Mouse (Mus musculus) gastrocnemius, postnatal 36 days (tissue): ENCODE results near the gene Serf1. TPM values are rescaled to one million over a fixed set of nuclear protein-coding genes. Genes with fewer than 3 reads are reported as not detected.
"Not testable (repeated sequence)": the region's sequence is repeated elsewhere in the genome, so short reads cannot be mapped to it uniquely, and the experiment has no call there.

ENCODE experiments used
- DNase-seq, 2 experiments: peaks; one replicate each; pipeline ENCODE4 v3.0.0; 2022
- intact Hi-C: fragments of 180-260 bp; cut with DNase I; formaldehyde crosslinking; loops from one replicate; pipeline ENCODE4 v1.15.1; 2025
- long read RNA-seq, 2 experiments: library from polyadenylated mRNA; stranded (forward); transcript quantifications; one replicate each; pipeline ENCODE4 v2.0.0; 2021
- total RNA-seq, 2 experiments: library from RNA; stranded (reverse); gene quantifications; 2 replicates each; pipeline ENCODE4 v1.2.3; 2021

The Serf1 gene
- total RNA-seq = 1 to 10 TPM; 6.6 to 7.9 TPM
- long read RNA-seq, experiment 1, transcript Serf1-201 (3 exons, 601 nt) = major isoform, 39 of 40 reads
- long read RNA-seq, experiment 1, partial matches to known transcripts = 1 of 40 reads
- long read RNA-seq, experiment 1, other reads (novel, unspliced or antisense) = 0 of 40 reads
- long read RNA-seq, experiment 2, transcript Serf1-201 (3 exons, 601 nt) = major isoform, 38 of 39 reads
- long read RNA-seq, experiment 2, partial matches to known transcripts = 1 of 39 reads
- long read RNA-seq, experiment 2, other reads (novel, unspliced or antisense) = 0 of 39 reads

DNA sequence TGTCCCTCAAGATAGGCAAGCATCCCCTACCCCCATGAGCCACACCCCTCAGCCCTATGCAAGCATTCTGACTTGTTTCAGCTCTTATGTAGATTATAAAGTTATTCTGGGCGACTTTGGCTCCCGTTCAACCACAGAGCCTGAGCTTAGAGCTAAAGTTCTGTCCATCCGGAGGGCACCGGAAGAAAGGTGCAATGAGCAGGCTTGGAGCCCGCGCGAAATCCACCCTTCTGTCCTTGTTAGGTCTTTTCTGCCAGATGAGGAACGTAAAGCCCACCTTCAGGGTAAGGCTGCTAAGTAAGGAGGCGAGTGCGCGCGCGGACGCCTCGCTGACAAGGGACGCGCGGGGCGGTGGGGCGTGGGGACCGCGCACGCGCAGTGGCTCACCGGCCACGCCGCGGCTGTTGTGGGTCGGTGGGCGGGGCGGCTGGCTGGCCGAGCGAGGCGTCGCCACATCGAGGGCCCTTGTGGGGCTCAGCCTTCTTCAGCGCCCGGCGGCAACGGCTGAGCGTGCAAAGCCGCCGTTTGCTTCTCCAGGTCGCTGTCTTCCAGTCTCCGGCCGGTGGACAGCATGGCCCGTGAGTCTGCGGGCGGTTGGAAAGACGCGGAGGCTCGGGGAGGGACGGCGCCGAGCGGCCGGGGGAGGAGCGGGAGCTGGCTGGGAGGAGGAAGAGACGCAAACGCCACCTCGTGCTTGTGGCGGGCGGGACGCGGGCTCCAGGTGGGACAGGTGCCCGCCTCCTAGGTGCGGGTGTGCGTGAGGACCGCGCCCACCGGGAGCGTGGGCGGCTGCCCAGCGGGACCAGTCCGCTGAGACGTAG is at the start of gene Serf1:
Gene Serf1, plus strand, starts transcription at position 361 of the 821 bp plus-strand sequence.
- peak; percentile 65 to 68 for DNase-seq
- intact Hi-C loops = loop anchor here (10.0 kb wide), 1 partner anchor 627 kb away; the partner anchor contains the start of gene Cdk7

DNA sequence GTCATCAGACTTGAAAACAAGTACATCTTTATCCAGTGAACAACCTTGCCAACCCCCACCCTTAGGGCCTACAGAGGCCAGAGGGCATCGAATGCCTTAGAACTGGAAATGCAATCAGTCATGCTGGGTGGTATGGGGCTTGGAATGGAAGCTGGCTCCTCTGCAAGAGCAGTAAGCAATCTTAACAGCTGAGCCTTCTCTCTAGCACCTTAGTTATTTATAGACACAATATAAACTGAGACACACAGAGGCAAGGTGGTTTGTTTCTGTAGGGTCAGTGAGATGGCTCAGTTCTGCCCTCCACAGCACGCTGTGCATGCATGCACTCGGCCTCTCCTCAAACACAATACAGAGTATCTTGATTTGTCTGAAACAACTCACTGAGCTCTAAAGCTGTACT is 43.9 kb upstream of the Serf1 start:
- no peak for DNase-seq
- intact Hi-C loops = no loop called here

DNA sequence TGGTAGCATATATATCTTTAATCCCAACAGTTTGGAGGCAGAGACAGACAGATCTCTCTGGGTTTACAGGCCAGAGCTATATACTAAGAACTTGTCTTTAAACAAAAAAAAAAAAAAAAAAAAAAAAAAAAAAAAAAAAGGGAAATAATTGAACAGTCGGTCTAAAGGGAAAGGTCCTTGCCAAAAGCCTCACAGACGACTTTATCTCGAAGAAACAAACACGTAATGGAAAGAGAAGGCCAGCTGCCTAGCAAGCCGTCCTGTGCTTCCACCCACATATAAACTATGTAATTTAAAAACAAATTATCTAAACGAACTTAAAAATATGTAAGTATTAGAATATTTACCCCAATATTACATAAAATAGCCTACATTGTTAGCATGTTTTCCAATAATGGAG is 40.0 kb upstream of the Serf1 start:
- no peak for DNase-seq
- intact Hi-C loops = no loop called here

DNA sequence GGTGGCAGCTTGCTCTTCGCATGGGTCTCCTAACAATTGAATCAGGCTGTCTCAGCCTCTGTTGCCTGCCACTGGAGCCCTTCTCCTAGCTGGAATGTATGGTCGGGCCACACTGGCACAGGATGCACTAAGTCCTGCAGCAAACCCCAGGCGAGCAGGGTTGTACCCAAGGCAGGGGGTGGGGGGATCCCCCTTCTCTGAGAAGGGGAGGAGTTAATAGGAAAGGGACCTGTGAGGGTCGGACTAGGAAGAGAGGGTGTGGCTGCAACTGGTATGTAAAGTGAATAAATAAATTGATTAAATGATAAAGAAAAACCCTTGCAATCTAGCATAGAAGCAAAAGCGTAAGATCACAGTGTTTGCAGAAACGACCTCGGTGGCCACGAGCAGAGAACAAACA is 36.3 kb upstream of the Serf1 start:
- no peak for DNase-seq
- intact Hi-C loops = no loop called here

DNA sequence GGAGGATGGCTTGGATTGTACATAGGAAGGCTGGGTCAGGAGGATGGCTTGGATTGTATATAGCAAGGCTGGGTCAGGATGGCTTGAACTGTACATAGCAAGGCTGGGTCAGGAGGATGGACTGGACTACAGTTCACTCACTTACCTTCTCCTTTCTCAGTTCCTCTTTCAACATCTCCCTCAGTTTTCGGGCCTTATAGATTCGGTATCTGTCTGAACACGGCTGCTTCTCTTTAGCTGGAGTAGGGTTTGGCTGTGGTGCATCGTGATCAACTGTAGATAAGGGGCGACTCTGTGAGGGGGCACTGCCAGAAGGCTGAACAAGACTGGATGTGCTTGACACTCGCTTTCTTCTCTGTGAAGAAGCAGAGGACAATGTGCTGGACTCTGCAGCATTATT is 9.0 kb upstream of the Serf1 start:
- intact Hi-C loops = no loop called here
- DNase-seq = no peak

DNA sequence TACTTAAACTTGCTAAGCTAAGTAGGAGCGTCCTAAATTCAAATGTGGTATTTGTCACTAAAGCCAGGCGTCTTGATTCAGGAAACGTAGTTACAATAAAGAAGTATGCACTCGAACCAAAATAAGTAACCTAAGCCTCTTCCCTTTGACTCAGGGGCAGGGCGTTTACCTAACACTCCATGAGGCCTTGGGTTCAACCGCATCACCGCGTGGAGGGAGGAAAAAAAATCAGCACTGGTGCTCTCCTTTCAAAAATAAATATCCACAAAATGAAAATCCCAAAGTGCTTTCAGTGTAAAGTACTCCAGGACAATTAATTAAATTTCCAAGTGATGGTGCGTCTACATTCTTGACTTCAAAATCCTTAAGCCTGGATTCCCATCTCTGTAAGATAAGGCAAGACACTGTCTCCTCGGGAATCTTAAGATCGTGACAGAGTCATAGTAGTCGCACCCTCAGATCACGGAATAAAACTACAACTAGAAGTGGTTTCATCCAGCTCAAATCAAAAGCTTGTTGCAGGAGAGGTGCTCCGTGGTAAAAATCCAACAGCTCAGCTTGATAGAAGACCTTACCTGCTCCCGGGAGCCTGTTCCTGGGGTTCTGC is 4.7 kb upstream of the Serf1 start:
- DNase-seq = no peak
- intact Hi-C loops = loop anchor here (10.0 kb wide), 1 partner anchor 632 kb away; the partner anchor contains the start of gene Cdk7

DNA sequence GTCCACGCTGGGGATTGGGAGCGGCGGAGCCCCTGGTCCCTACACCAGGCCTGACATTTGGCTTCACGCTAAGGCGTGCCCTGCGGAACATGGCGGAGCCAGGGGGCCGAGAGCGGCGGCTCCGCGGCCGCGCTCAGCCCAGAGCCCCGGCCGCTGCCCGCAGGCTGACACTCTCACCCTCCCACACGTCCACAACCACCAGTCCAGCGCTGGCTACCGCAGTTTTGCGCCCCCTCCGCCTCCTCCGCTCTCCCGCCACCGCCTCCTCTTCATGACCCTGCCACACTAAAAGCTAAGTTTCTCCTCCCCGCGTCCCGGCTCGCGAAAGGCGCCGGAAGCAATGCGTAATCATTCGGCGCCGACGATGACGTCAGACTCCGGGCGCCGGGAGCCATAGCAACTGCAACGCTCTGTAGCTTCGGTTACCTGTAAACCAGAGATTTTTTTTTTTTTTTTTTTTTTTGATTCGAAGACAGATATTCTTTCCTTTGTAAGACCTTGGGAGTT is 4.0 kb upstream of the Serf1 start, which contains the start of gene Bdp1:
Gene Bdp1, minus strand, starts transcription at position 323 of the 507 bp plus-strand sequence.
- intact Hi-C loops = loop anchor here (10.0 kb wide), 1 partner anchor 631 kb away; the partner anchor contains the start of gene Cdk7
- peak; percentile 87 to 94 for DNase-seq

DNA sequence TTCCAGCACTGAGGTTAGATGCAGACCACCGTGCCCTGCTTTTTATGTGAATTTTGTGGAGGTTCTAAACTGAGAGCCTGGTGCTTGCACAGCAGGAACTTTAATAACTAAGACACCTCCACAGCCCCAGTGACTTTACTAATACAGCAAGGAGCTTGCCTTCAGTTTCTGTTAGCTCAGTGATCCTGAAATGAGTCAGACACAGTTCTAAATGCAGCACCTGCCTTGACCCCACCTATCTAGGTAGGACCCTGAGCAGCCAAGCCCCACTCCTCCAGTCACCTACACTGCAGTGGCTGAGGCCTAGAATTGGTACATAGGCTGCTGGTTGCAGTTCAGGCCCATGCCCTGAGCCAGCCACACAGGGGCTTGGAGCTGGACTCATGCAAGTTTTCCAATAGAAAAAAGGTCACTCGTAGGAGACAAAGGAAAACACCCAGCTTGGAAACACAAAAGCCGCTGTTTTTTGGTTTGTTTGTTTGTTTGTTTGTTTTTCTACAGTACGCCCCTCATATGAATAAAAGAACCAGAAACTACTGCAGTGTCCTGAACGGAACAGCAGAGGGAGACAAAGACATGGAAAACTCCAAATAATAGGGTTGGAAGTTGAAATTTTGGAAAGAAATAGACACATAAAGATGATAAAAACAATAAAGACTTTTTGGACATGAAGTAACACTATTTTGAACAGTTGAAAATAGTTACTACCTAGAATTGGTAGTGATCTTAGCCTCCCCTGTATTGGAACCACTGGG is 4.6 kb downstream of the Serf1 start:
- intact Hi-C loops = no loop called here
- DNase-seq = no peak

DNA sequence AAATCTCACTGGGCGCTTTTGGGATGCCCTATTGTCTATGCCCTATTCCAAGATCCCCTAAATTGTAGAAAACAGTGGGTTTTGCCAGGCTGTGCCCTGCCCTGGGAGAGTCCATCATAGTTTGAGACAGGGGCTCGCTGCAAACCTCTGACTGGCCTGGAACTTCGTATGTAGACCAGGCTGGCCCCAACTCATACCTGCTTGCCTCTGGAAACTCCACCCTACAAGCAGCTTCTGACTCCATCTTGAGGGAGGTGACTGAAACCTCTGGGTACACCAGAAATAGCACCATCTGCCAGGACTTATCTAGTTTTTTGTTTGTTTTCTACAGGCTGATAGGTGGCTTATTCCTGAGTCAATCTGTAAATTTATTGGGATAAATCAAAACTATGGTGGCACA is 16.2 kb downstream of the Serf1 start:
- intact Hi-C loops = no loop called here
- DNase-seq = no peak

DNA sequence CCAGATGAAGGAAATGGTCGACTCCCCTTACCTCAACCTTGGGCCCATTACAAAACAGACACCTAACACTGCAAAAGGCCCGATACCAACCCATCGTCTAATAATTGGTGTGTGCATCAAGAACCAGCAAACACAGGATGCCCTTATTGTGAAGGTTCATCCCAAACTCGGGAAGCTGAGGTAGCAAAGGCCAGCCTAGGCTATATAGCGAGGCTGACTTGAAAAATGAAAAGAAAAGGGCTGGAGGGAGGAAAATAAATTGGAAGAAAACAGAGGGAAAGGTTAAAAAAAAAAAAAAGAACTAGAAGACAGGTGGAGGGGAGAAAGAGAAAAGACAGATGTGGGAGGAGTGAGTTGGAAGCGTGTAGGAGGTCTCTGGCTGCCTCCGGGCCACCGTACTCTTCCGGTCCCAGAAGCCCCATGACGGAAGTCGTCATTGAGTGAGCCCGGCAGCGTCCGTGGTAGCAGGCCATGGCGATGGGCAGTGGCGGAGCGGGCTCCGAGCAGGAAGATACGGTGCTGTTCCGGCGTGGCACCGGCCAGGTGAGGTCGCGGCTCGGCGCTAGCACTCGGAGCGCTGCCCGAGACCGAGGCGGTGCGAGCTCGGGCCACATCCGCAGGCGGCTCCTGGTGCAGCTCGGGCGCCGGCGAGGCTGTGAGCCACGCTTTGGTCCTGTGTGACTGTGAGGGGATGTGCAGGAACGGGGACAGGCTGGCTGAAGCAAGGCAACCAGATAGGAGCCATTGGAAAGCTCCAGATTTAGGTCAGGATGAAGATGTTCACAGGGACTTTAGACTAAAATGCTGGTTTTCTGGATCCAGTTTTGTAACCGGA is 16.8 kb downstream of the Serf1 start, which contains the start of gene Smn1:
Gene Smn1, plus strand, starts transcription at position 430 of the 835 bp plus-strand sequence.
- intact Hi-C loops = no loop called here

DNA sequence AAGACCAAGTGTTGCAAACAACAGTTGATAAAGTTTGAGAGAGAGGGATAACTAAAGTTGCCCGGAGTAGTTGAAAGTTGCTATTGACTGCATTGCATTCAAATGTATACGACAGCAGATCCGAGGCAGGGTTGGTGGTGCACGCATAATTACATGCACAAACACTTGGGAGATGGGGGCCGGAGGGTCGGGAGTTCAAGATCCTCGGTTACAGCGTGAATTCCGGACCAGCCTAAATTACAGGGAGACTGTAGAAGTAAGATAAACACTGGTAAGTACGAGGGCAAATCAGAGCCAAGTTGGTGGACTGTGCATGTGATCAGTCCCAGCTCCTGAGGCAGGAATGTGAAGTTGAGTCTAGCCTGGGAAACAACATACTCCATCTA is 17.4 kb downstream of the Serf1 start:
- intact Hi-C loops = no loop called here
- DNase-seq = no peak

More for the DNA sequence above, 16.8 kb downstream of the Serf1 start, which contains the start of gene Smn1:
- peak; percentile 85 to 88 for DNase-seq

DNA sequence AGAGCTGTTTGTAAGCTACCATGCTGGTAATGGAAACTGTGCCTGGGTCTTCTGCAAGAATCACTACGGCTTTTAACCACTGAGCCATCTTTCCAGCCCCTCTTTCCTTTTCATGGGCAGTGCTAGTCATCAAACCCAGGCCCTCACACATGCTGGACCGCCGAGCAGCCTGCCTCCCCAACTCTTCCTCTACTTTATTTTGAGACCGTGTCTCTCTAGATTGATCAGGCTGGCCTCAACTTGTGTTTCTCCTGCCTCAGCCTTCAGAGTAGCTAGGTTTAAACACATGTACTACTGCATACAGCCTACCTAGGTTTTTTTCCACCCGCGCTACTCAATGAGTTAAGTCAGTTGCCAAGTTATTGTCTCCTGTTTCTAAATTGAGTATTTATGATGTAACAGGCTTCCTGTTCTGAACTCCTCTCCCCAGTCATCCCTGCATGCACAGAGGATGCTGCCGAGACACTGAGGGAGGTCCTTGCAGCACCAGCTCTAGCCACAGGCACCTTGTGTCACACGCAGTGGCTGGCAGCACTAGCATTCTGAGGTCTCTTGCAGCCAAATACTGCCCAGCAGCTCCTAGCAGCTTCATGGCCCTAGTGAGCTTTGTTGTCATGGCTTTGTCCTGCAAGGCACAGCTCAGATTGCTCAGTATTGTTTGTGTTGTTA is 34.0 kb downstream of the Serf1 start:
- DNase-seq = no peak
- intact Hi-C loops = no loop called here

DNA sequence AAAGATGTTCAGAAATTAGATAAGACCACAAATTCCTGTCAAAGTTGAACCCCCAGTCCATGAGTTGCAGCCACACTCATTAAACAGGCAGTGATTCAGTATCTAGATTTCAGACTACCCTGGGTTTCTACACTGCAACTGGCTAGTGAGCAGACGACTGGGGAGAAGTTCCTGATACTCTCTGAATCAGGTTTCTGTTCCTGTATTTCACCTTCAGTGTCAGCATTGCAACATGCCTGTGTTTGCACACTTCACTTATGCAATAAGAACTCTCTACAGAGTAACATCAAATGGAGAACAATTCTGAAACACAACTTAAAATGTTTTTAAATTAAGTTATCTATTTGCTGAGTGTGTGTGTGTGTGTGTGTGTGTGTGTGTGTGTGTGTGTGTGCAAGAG is 44.8 kb downstream of the Serf1 start:
- no peak for DNase-seq
- intact Hi-C loops = no loop called here

DNA sequence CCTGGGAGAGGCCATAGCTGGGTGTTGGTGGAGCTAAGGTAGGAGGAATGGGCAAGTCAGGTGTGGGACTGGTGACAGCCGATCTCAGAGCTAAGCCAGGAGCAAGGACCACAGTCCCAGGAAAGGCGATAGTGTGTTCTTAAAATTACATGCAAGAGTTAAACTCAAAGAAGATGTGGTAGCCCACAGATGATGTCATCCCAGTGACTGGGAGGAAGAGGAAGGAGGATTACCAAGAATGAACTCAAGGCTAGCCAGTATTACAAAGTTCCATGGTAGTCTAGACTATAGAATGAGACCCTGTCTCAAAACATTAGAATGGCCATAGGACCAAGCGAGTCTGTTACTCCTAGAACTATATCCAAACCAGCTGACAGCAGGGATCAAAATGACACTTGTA is 48.8 kb downstream of the Serf1 start:
- no peak for DNase-seq
- intact Hi-C loops = no loop called here

DNA sequence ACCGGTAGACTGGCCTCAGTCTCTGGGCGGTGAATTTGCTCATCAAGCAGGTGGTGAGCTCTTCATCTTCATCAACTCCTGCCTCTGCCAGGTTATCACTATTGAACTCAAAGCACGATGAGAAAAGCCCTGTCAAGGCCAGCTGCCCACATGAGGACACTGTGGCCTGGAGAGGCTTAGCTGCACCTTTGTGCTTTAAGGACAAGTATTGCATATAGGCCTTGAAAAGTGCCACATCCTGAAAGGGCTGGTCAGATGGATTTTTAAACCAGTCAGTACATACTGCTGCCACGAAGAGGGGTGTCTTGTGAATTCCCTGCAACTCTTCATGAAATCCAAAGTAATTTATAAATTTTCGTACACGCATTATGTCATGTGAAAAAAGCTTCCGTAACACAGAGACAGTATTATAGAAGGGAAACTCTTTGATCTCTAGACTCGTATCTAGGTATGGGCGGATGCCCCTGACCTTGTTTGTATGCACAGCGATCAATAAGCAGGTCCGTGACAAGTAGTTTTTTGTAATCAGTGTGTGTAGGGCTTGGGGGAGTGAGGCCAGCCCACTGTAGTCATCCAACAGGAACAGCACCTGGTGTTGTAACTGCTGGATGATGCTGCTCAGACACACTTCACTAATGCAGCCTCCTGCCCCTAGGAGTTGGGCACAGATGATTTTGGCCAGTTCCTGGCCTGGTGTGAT is 53.5 kb downstream of the Serf1 start:
- intact Hi-C loops = not testable (repeated sequence)

DNA sequence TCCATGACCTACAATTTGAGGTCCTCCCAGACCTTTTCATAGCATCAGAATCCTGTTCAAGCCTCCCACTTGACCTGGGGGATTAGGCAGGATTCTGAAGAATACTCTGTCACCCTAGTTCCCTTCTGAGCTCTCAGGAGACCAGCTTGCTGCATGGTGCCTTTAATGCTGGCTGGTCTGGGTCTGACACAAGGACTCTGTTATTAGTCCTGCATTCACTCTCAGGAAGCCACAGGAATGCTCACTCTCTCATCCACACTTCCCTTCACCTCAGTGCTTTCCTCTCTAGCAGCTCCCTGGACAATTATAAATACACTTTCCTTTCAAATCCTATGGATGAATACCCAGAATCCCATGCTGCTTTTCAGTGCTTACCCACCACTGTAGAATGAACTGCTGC is 54.7 kb downstream of the Serf1 start:
- intact Hi-C loops, DNase-seq: not testable (repeated sequence)

More for the DNA sequence above, 53.5 kb downstream of the Serf1 start:
- DNase-seq = not testable (repeated sequence)
